Mouse (Mus musculus): ENCODE measurements around the gene Zfp941.
A peak's percentile ranks its signal among the peaks of the same experiment; 100 is the strongest.

Zfp941 gene

GRCm38 (mm10) chr7:140845683-140846082 is 23.7 kb upstream of the Zfp941 start:
- Histone ChIP-seq H3K4me1 (replicated peaks; ENCODE audit: low read depth, low read length) (peaks cover 88% of the 10 kb centered on the region), H3K9me3 (ENCODE audit: low read length) (no peaks in the 10 kb centered on the region), H3K27me3 (ENCODE audit: insufficient read depth, low read length) (peaks cover 16% of the 10 kb centered on the region; the same call in 1 of the 2 replicates), H3K36me3 (ENCODE audit: insufficient read depth, low read length) (peaks cover 4% of the 10 kb centered on the region; the same call in 1 of the 2 replicates), H3K4me3 (replicated peaks; ENCODE audit: low read length) (peak overlapping the region; percentile 10; the same call in 1 of the 2 replicates)
- TF ChIP-seq CTCF (conservative IDR thresholded peaks at IDR 0.05; ENCODE audit: low read length) (peak; percentile 29), NANOG (IDR thresholded peaks at IDR 0.05; ENCODE audit: borderline replicate concordance, low read length) (no peak), POU5F1 (IDR thresholded peaks at IDR 0.05; ENCODE audit: borderline replicate concordance, low read length) (no peak)

- H3K4me1 ChIP-seq (replicated peaks; ENCODE audit: low read depth, low read length): peaks cover 88% of the 10 kb centered on the region
- H3K9me3 ChIP-seq (ENCODE audit: low read length): no peaks in the 10 kb centered on the region
- peak within 1 kb of the TSS; percentile 10; the same call in 1 of the 2 replicates for H3K4me3 ChIP-seq (replicated peaks; ENCODE audit: low read length)
- no peaks in the 10 kb centered on the region for H3K36me3 ChIP-seq (ENCODE audit: insufficient read depth, low read length)
- peaks cover 18% of the 10 kb centered on the region; the same call in 1 of the 2 replicates for H3K27me3 ChIP-seq (ENCODE audit: insufficient read depth, low read length)
- peak; percentile 62 for TF ChIP-seq CTCF (conservative IDR thresholded peaks at IDR 0.05; ENCODE audit: low read length)
- TF ChIP-seq NANOG (IDR thresholded peaks at IDR 0.05; ENCODE audit: borderline replicate concordance, low read length): no peak
Observed at GRCm38 (mm10) chr7:140844905-140845665, 23.1 kb upstream of the Zfp941 start, which contains the start of gene Scgb1c1. TSS of gene Scgb1c1 (plus strand) at chr7:140845547.

GRCm38 (mm10) chr7:140843806-140844205 is 21.8 kb upstream of the Zfp941 start:
- TF ChIP-seq CTCF (conservative IDR thresholded peaks at IDR 0.05; ENCODE audit: low read length) (no peak), POU5F1 (IDR thresholded peaks at IDR 0.05; ENCODE audit: borderline replicate concordance, low read length) (no peak), NANOG (IDR thresholded peaks at IDR 0.05; ENCODE audit: borderline replicate concordance, low read length) (no peak)

GRCm38 (mm10) chr7:140840750-140841735 is 19.1 kb upstream of the Zfp941 start:
- Histone ChIP-seq H3K4me3 (replicated peaks; ENCODE audit: low read length) (peak overlapping the region; percentile 35), H3K27me3 (ENCODE audit: insufficient read depth, low read length) (peaks cover 18% of the 10 kb centered on the region; the same call in 1 of the 2 replicates), H3K4me1 (replicated peaks; ENCODE audit: low read depth, low read length) (peaks cover 80% of the 10 kb centered on the region), H3K9me3 (ENCODE audit: low read length) (no peaks in the 10 kb centered on the region), H3K36me3 (ENCODE audit: insufficient read depth, low read length) (peaks cover 23% of the 10 kb centered on the region)
- no peak for TF ChIP-seq NANOG (IDR thresholded peaks at IDR 0.05; ENCODE audit: borderline replicate concordance, low read length)
- peak; percentile 87 for TF ChIP-seq POU5F1 (IDR thresholded peaks at IDR 0.05; ENCODE audit: borderline replicate concordance, low read length)
- TF ChIP-seq CTCF (conservative IDR thresholded peaks at IDR 0.05; ENCODE audit: low read length): no peak

More at GRCm38 (mm10) chr7:140843806-140844205, 21.8 kb upstream of the Zfp941 start:
- Histone ChIP-seq H3K4me1 (replicated peaks; ENCODE audit: low read depth, low read length) (peaks cover 96% of the 10 kb centered on the region), H3K36me3 (ENCODE audit: insufficient read depth, low read length) (no peaks in the 10 kb centered on the region), H3K4me3 (replicated peaks; ENCODE audit: low read length) (no peak overlapping the region), H3K9me3 (ENCODE audit: low read length) (no peaks in the 10 kb centered on the region), H3K27me3 (ENCODE audit: insufficient read depth, low read length) (peaks cover 18% of the 10 kb centered on the region; the same call in 1 of the 2 replicates)

GRCm38 (mm10) chr7:140839556-140839955 is 17.6 kb upstream of the Zfp941 start:
- H3K36me3 ChIP-seq (ENCODE audit: insufficient read depth, low read length): peaks cover 23% of the 10 kb centered on the region
- H3K4me3 ChIP-seq (replicated peaks; ENCODE audit: low read length): no peak overlapping the region; the same call in 1 of the 2 replicates
- H3K27me3 ChIP-seq (ENCODE audit: insufficient read depth, low read length): peaks cover 18% of the 10 kb centered on the region; the same call in 1 of the 2 replicates
- TF ChIP-seq NANOG (IDR thresholded peaks at IDR 0.05; ENCODE audit: borderline replicate concordance, low read length) (no peak), POU5F1 (IDR thresholded peaks at IDR 0.05; ENCODE audit: borderline replicate concordance, low read length) (no peak), CTCF (conservative IDR thresholded peaks at IDR 0.05; ENCODE audit: low read length) (no peak)
- H3K9me3 ChIP-seq (ENCODE audit: low read length): no peaks in the 10 kb centered on the region
- peaks cover 80% of the 10 kb centered on the region for H3K4me1 ChIP-seq (replicated peaks; ENCODE audit: low read depth, low read length)

GRCm38 (mm10) chr7:140836243-140837115 is 14.5 kb upstream of the Zfp941 start:
- H3K9me3 ChIP-seq (ENCODE audit: low read length): no peaks in the 10 kb centered on the region
- no peak overlapping the region for H3K4me3 ChIP-seq (replicated peaks; ENCODE audit: low read length)
- H3K36me3 ChIP-seq (ENCODE audit: insufficient read depth, low read length): peaks cover 23% of the 10 kb centered on the region
- H3K27me3 ChIP-seq (ENCODE audit: insufficient read depth, low read length): peaks cover 3% of the 10 kb centered on the region; the same call in 1 of the 2 replicates
- H3K4me1 ChIP-seq (replicated peaks; ENCODE audit: low read depth, low read length): peaks cover 65% of the 10 kb centered on the region
- no peak for TF ChIP-seq NANOG (IDR thresholded peaks at IDR 0.05; ENCODE audit: borderline replicate concordance, low read length)
- no peak for TF ChIP-seq CTCF (conservative IDR thresholded peaks at IDR 0.05; ENCODE audit: low read length)
- no peak for TF ChIP-seq POU5F1 (IDR thresholded peaks at IDR 0.05; ENCODE audit: borderline replicate concordance, low read length)

- no peaks in the 10 kb centered on the region for H3K9me3 ChIP-seq (ENCODE audit: low read length)
- H3K27me3 ChIP-seq (ENCODE audit: insufficient read depth, low read length): peaks cover 3% of the 10 kb centered on the region; the same call in 1 of the 2 replicates
- peak overlapping the region; percentile 77 for H3K4me3 ChIP-seq (replicated peaks; ENCODE audit: low read length)
- no peak for TF ChIP-seq POU5F1 (IDR thresholded peaks at IDR 0.05; ENCODE audit: borderline replicate concordance, low read length)
- TF ChIP-seq CTCF (conservative IDR thresholded peaks at IDR 0.05; ENCODE audit: low read length): no peak
- TF ChIP-seq NANOG (IDR thresholded peaks at IDR 0.05; ENCODE audit: borderline replicate concordance, low read length): no peak
- H3K4me1 ChIP-seq (replicated peaks; ENCODE audit: low read depth, low read length): peaks cover 59% of the 10 kb centered on the region
- H3K36me3 ChIP-seq (ENCODE audit: insufficient read depth, low read length): peaks cover 23% of the 10 kb centered on the region
Observed at GRCm38 (mm10) chr7:140835758-140836087, 13.7 kb upstream of the Zfp941 start.

All from E14TG2a.4 (cell line).